Mouse (Mus musculus) kidney, embryonic 14.5 days (tissue): ENCODE data around the gene Abca7. TPM values are rescaled to one million over a fixed set of nuclear protein-coding genes. Genes with fewer than 3 reads are reported as not detected.

Source experiments
- ATAC-seq: fragments of 200-750 bp; cut with Nextera tagmentation; 2 replicates; pipeline ENCODE4 v1.8.0; 2017; ENCODE audit warnings: moderate number of reproducible peaks, mild to moderate bottlenecking, moderate TSS enrichment, moderate library complexity; ENCODE audit not compliant: low FRiP score, low TSS enrichment
- H3K27ac ChIP-seq: fragments of 300-500 bp; sonication (generic); 2 replicates; pipeline ENCODE4 v1.5.1; 2014; ENCODE audit warnings: low read depth, mild to moderate bottlenecking, low read length, moderate library complexity, mixed read lengths
- H3K27me3 ChIP-seq: fragments of 300-500 bp; sonication (generic); 2 replicates; pipeline ENCODE4 v1.6.1; 2014; ENCODE audit warnings: mild to moderate bottlenecking, low read length; ENCODE audit not compliant: control insufficient read depth, insufficient read depth
- H3K36me3 ChIP-seq: fragments of 300-500 bp; sonication (generic); 2 replicates; pipeline ENCODE4 v1.6.1; 2014; ENCODE audit warnings: low read length, mixed read lengths; ENCODE audit not compliant: control insufficient read depth, insufficient read depth
- H3K4me1 ChIP-seq: fragments of 300-500 bp; sonication (generic); 2 replicates; pipeline ENCODE4 v1.6.1; 2014; ENCODE audit warnings: low read length, mixed read lengths; ENCODE audit not compliant: control insufficient read depth, insufficient read depth
- H3K4me2 ChIP-seq: fragments of 300-500 bp; sonication (generic); replicated peaks from 2 replicates; pipeline ENCODE4 v1.6.1; 2014; ENCODE audit warnings: low read depth, mild to moderate bottlenecking, low read length
- H3K4me3 ChIP-seq: fragments of 300-500 bp; sonication (generic); 2 replicates; pipeline ENCODE4 v1.5.1; 2014; ENCODE audit warnings: mild to moderate bottlenecking, low read length
- H3K9ac ChIP-seq: fragments of 300-500 bp; sonication (generic); 2 replicates; pipeline ENCODE4 v1.6.1; 2014; ENCODE audit warnings: low read depth, mild to moderate bottlenecking, low read length, moderate library complexity
- H3K9me3 ChIP-seq: fragments of 300-500 bp; sonication (generic); 2 replicates; pipeline ENCODE4 v1.6.1; 2016; ENCODE audit warnings: low read length; ENCODE audit not compliant: control insufficient read depth
- WGBS: fragments of 180-500 bp; shearing (Covaris S2); extraction: QIAGEN DNeasy Blood & Tissue Kit; methylation state at CpG from one replicate; pipeline ENCODE4 v1.1.7; 2014; 5-methylcytosine and 5-hydroxymethylcytosine counted together
- polyA plus RNA-seq: library from polyadenylated mRNA; unstranded; fragments of >200 nt; fragmentation: Nextera tagmentation; extraction: Ambion mirVana; gene quantifications from 2 replicates; pipeline ENCODE4 v1.2.1, GENCODE M21; 2014

Abca7 gene
- polyA plus RNA-seq, 1 experiment from 2014 or later: 2.7 TPM

DNA sequence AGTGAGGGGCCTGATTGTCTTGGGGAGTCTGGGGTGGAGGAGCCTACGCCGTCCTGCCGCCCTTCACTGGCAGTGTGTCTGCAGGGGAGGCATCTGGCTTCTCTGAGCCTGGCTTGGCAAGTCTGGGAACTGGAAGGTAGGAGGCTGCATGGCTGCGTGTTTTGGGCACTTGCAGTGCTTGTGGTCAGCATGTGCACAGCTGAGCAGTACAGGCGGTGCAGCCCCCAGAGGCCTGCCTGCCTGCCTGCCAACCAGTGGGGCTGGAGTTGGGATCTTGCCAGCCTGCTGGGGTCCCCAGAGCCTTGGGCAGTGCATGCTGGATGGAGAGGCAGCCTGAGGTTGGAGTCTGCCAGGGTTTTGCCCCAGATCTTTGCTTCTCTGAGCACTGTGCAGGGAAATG lies 66.8 kb downstream of the Abca7 start:
- Histone ChIP-seq H3K4me1 (no peaks in the 10 kb centered on the region), H3K9ac (no peak overlapping the region), H3K27ac (no peak overlapping the region), H3K9me3 (no peaks in the 10 kb centered on the region), H3K4me3 (no peak overlapping the region), H3K4me2 (no peak overlapping the region), H3K36me3 (peaks cover 51% of the 10 kb centered on the region), H3K27me3 (no peaks in the 10 kb centered on the region)
- over 99% methylated on average over 5 of the region's 5 CpGs for WGBS
- ATAC-seq: no peak

DNA sequence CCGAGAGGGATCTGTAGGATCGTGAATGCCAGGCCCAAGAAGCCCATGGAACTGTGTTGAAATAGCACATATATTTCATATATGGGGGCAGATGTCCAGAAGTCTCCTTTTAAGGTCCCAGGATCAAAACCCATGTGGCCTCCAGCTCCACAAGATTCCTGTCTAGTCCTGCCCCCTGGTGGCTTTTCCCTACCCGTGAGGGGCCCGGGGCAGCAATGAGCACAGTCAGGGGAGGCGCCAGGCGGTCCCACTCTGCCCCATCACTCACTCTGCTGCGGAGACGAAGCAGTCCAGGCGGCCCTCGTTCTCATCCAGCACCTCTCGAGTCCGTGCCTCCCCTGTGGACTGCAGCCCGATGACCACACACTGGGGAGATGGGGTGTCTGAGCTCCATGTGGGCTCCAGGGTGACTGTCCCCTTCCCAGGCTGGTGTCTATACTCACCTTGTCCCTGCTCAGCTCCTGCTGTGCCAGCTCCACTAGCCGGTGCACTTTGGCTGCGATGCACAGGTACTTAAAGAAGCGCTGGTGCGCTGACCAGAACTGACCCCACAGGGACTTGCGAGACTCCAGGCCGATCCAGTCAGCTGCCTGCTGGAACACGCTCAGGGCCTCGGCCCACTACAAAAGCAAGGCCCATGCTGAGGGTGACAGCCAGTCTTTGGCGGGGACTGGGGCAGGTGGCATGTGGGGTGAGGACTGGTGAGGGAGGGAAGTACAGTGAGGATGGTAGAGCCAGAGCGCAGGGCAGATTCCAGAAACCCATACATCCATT lies 67.8 kb downstream of the Abca7 start:
- no peaks in the 10 kb centered on the region for H3K27me3 ChIP-seq
- H3K9me3 ChIP-seq: no peaks in the 10 kb centered on the region
- H3K4me1 ChIP-seq: no peaks in the 10 kb centered on the region
- WGBS: 70% methylated on average over 23 of the region's 23 CpGs
- no peak overlapping the region for H3K4me2 ChIP-seq
- ATAC-seq: no peak
- no peak overlapping the region for H3K27ac ChIP-seq
- H3K4me3 ChIP-seq: no peak overlapping the region
- H3K9ac ChIP-seq: no peak overlapping the region
- H3K36me3 ChIP-seq: peaks cover 45% of the 10 kb centered on the region; the same call in 1 of the 2 replicates

Other genes starting within 250 kb of the Abca7 start
- 33.2 and 38.9 TPM in 2 replicates for gene Polrmt, start 249.9 kb upstream of the Abca7 start, polyA plus RNA-seq
- 0.11 and 0.61 TPM in 2 replicates for gene Fgf22, start 241.4 kb upstream of the Abca7 start, polyA plus RNA-seq
- 95.9 and 104 TPM in 2 replicates for gene Rnf126, start 229.5 kb upstream of the Abca7 start, polyA plus RNA-seq
- 4.9 and 8.2 TPM in 2 replicates for gene Fstl3, start 219.2 kb upstream of the Abca7 start, polyA plus RNA-seq
- gene Prss57, start 205.5 kb upstream of the Abca7 start, polyA plus RNA-seq: not detected in 2 replicates
- 101 and 136 TPM in 2 replicates for gene Palm, start 202.9 kb upstream of the Abca7 start, polyA plus RNA-seq
- 4.1 and 9.0 TPM in 2 replicates for gene Misp, start 175.5 kb upstream of the Abca7 start, polyA plus RNA-seq
- 279 and 333 TPM in 2 replicates for gene Ptbp1, start 142.1 kb upstream of the Abca7 start, polyA plus RNA-seq
- gene Prtn3, start 122.0 kb upstream of the Abca7 start, polyA plus RNA-seq: 9.6 and 11.1 TPM in 2 replicates
- gene Plppr3, start 121.9 kb upstream of the Abca7 start, polyA plus RNA-seq: 58.8 and 59.7 TPM in 2 replicates
- gene Elane, start 110.2 kb upstream of the Abca7 start, polyA plus RNA-seq: not detected in 2 replicates
- not detected in 2 replicates for gene Cfd, start 105.6 kb upstream of the Abca7 start, polyA plus RNA-seq
- 48.0 and 61.2 TPM in 2 replicates for gene Med16, start 87.6 kb upstream of the Abca7 start, polyA plus RNA-seq
- gene Gm26602, start 85.6 kb upstream of the Abca7 start, polyA plus RNA-seq: 4.6 and 10.8 TPM in 2 replicates
- 0.47 and 0.61 TPM in 2 replicates for gene Kiss1r, start 79.5 kb upstream of the Abca7 start, polyA plus RNA-seq
- gene R3hdm4, start 75.3 kb upstream of the Abca7 start, polyA plus RNA-seq: 102 and 137 TPM in 2 replicates
- gene Arid3a, start 69.5 kb upstream of the Abca7 start, polyA plus RNA-seq: 12.0 and 12.3 TPM in 2 replicates
- gene Wdr18, start 36.3 kb upstream of the Abca7 start, polyA plus RNA-seq: 132 and 147 TPM in 2 replicates
- gene Grin3b, start 25.8 kb upstream of the Abca7 start, polyA plus RNA-seq: 0.19 and 0.29 TPM in 2 replicates
- gene Tmem259, start 12.2 kb upstream of the Abca7 start, polyA plus RNA-seq: 18.8 and 27.8 TPM in 2 replicates
- gene Cnn2, start 7.9 kb upstream of the Abca7 start, polyA plus RNA-seq: 186 and 220 TPM in 2 replicates
- gene Arhgap45, start 20.2 kb downstream of the Abca7 start, polyA plus RNA-seq: 4.8 and 7.7 TPM in 2 replicates
- 276 and 310 TPM in 2 replicates for gene Polr2e, start 43.3 kb downstream of the Abca7 start, polyA plus RNA-seq
- gene Gpx4, start 50.7 kb downstream of the Abca7 start, polyA plus RNA-seq: 552 and 641 TPM in 2 replicates
- gene Sbno2, start 109.1 kb downstream of the Abca7 start, polyA plus RNA-seq: 10.6 and 14.8 TPM in 2 replicates
- 26.6 and 42.0 TPM in 2 replicates for gene Stk11, start 119.3 kb downstream of the Abca7 start, polyA plus RNA-seq
- gene Atp5d, start 142.1 kb downstream of the Abca7 start, polyA plus RNA-seq: 519 and 582 TPM in 2 replicates
- gene Cbarp, start 144.3 kb downstream of the Abca7 start, polyA plus RNA-seq: 8.1 and 8.4 TPM in 2 replicates
- 42.3 and 46.2 TPM in 2 replicates for gene Midn, start 151.8 kb downstream of the Abca7 start, polyA plus RNA-seq
- gene Cirbp, start 169.5 kb downstream of the Abca7 start, polyA plus RNA-seq: 80.0 and 104 TPM in 2 replicates
- 10.3 and 12.1 TPM in 2 replicates for gene 1600002K03Rik, start 176.4 kb downstream of the Abca7 start, polyA plus RNA-seq
- 15.4 and 17.3 TPM in 2 replicates for gene Efna2, start 183.0 kb downstream of the Abca7 start, polyA plus RNA-seq
- 64.4 and 65.1 TPM in 2 replicates for gene Mum1, start 229.9 kb downstream of the Abca7 start, polyA plus RNA-seq